Mouse (Mus musculus) CD4-positive, CD25-positive, alpha-beta regulatory T cell, adult 2 months (primary cell): ENCODE data around the gene Iqgap1.
A peak's percentile ranks its signal among the peaks of the same experiment; 100 is the strongest.

Source experiments
- DNase-seq: peaks from one replicate; pipeline ENCODE4 v3.0.0-alpha.2; 2012; ENCODE audit warnings: low read depth, low spot score

The Iqgap1 gene

GRCm38 (mm10) chr7:80670889-80671288 lies 154.9 kb downstream of the Iqgap1 start:
- DNase-seq, result no peak

GRCm38 (mm10) chr7:80667190-80667589 lies 158.6 kb downstream of the Iqgap1 start:
- DNase-seq, result peak; percentile 45

- no peak for DNase-seq
These were observed 159.4 kb downstream of the Iqgap1 start for GRCm38 (mm10) chr7:80666198-80666915.
